Mouse (Mus musculus): ENCODE measurements around the gene Polr2b. TPM values are rescaled to one million over a fixed set of nuclear protein-coding genes. Genes with fewer than 3 reads are reported as not detected.
A peak's percentile ranks its signal among the peaks of the same experiment; 100 is the strongest.

Gene Polr2b
- polyA plus RNA-seq, 1 experiment from 2014 or later, result 115 TPM

DNA sequence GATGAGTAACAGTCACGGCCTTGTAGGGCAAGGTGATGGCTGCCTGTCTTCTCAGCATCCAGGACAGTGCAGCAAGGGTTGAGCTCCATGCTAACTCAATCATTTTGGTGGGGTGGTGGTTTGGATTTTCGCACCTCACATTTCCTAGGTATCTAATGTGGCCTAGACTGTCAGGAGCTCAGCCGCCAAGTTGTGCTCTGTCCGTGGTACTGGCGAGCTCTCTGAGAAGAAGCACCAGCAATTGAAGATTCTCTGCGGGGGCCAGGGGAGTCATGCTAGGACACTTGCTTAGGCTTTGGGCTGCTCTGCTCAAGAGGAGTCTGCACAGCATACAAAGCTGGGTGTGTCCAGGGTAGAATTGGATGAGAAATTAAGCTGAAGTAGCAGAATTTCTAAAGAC is 22.0 kb upstream of the Polr2b start:
- no peaks in the 10 kb centered on the region for H3K4me1 ChIP-seq (ENCODE audit: control insufficient read depth, insufficient read depth, low read length)
- H3K9ac ChIP-seq (ENCODE audit: low read length), result no peak overlapping the region
- 88% methylated on average over 6 of the region's 6 CpGs for WGBS
- no peak overlapping the region for H3K27ac ChIP-seq (ENCODE audit: low read depth, low read length)
- H3K36me3 ChIP-seq (ENCODE audit: control insufficient read depth, insufficient read depth, low read length), result peaks cover 7% of the 10 kb centered on the region; the same call in 1 of the 2 replicates
- H3K9me3 ChIP-seq (ENCODE audit: control insufficient read depth, low read length), result no peaks in the 10 kb centered on the region
- H3K4me3 ChIP-seq (ENCODE audit: low read depth, low read length), result no peak overlapping the region
- no peak overlapping the region for H3K4me2 ChIP-seq (ENCODE audit: low read depth)
- no peak for ATAC-seq (ENCODE audit: insufficient read depth, low FRiP score, low TSS enrichment)
- H3K27me3 ChIP-seq (ENCODE audit: control insufficient read depth, insufficient read depth, low read length), result no peaks in the 10 kb centered on the region
- no peak for DNase-seq (ENCODE audit: low spot score)

- no peak overlapping the region for H3K27ac ChIP-seq (ENCODE audit: low read depth, low read length)
- H3K27me3 ChIP-seq (ENCODE audit: control insufficient read depth, insufficient read depth, low read length), result no peaks in the 10 kb centered on the region
- no peaks in the 10 kb centered on the region for H3K4me1 ChIP-seq (ENCODE audit: control insufficient read depth, insufficient read depth, low read length)
- no peak overlapping the region for H3K4me3 ChIP-seq (ENCODE audit: low read depth, low read length)
- no peaks in the 10 kb centered on the region for H3K9me3 ChIP-seq (ENCODE audit: control insufficient read depth, low read length)
- WGBS, result 91% methylated on average over 8 of the region's 8 CpGs
- ATAC-seq (ENCODE audit: insufficient read depth, low FRiP score, low TSS enrichment), result no peak
- no peak overlapping the region for H3K4me2 ChIP-seq (ENCODE audit: low read depth)
- H3K36me3 ChIP-seq (ENCODE audit: control insufficient read depth, insufficient read depth, low read length), result peaks cover 9% of the 10 kb centered on the region; the same call in 1 of the 2 replicates
- H3K9ac ChIP-seq (ENCODE audit: low read length), result no peak overlapping the region
- DNase-seq (ENCODE audit: low spot score), result no peak
Measured at GRCm38 (mm10) chr5:77289686-77290085, 20.3 kb upstream of the Polr2b start.

GRCm38 (mm10) chr5:77290606-77291005 is 19.3 kb upstream of the Polr2b start:
- H3K27me3 ChIP-seq (ENCODE audit: control insufficient read depth, insufficient read depth, low read length), result no peaks in the 10 kb centered on the region
- H3K4me1 ChIP-seq (ENCODE audit: control insufficient read depth, insufficient read depth, low read length), result no peaks in the 10 kb centered on the region
- DNase-seq (ENCODE audit: low spot score) (no peak), ATAC-seq (ENCODE audit: insufficient read depth, low FRiP score, low TSS enrichment) (no peak)
- no peak overlapping the region for H3K27ac ChIP-seq (ENCODE audit: low read depth, low read length)
- no peak overlapping the region for H3K9ac ChIP-seq (ENCODE audit: low read length)
- no peaks in the 10 kb centered on the region for H3K9me3 ChIP-seq (ENCODE audit: control insufficient read depth, low read length)
- peaks cover 9% of the 10 kb centered on the region; the same call in 1 of the 2 replicates for H3K36me3 ChIP-seq (ENCODE audit: control insufficient read depth, insufficient read depth, low read length)
- H3K4me2 ChIP-seq (ENCODE audit: low read depth), result no peak overlapping the region
- WGBS, result 100% methylated on average over 2 of the region's 2 CpGs
- no peak overlapping the region for H3K4me3 ChIP-seq (ENCODE audit: low read depth, low read length)

DNA sequence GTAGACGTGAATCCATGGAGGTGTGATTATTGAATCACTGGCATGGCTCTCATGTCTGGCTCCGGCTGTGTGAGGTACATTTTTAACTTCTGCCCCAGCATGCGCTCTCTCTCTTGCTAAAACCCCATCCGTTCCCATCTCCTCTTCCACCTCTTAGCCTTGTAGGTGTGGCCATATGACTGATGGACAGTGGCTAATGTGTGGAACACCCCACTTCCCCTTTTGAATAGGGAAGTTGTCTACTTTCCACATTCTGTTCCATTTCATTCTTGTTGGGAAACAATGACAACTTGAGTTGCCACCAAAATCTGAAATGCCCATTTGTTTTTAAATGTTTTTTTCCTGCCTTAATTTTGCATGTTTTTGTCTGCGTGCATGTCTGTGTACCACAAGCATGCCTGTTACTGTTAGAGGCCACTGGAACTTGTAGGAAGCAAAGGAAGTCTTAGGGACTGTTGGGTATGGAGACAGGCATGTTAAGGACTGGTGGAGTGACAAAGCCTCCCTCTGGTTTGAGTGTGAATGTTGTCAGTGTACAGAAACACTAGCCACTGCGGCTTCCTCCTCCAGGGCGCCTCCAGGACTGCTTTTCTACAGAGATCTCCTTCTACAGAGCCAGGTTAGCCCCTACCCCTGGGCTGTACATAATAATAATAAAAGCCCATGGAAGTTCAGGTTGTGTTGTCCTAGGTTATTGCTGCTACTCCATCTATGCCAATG is 17.0 kb upstream of the Polr2b start:
- DNase-seq (ENCODE audit: low spot score) (no peak), ATAC-seq (ENCODE audit: insufficient read depth, low FRiP score, low TSS enrichment) (no peak)
- no peaks in the 10 kb centered on the region for H3K9me3 ChIP-seq (ENCODE audit: control insufficient read depth, low read length)
- H3K4me2 ChIP-seq (ENCODE audit: low read depth), result no peak overlapping the region
- H3K4me1 ChIP-seq (ENCODE audit: control insufficient read depth, insufficient read depth, low read length), result no peaks in the 10 kb centered on the region
- no peaks in the 10 kb centered on the region for H3K27me3 ChIP-seq (ENCODE audit: control insufficient read depth, insufficient read depth, low read length)
- WGBS, result 93% methylated on average over 7 of the region's 7 CpGs
- no peak overlapping the region for H3K9ac ChIP-seq (ENCODE audit: low read length)
- H3K4me3 ChIP-seq (ENCODE audit: low read depth, low read length), result no peak overlapping the region
- H3K27ac ChIP-seq (ENCODE audit: low read depth, low read length), result no peak overlapping the region
- H3K36me3 ChIP-seq (ENCODE audit: control insufficient read depth, insufficient read depth, low read length), result peaks cover 9% of the 10 kb centered on the region; the same call in 1 of the 2 replicates

DNA sequence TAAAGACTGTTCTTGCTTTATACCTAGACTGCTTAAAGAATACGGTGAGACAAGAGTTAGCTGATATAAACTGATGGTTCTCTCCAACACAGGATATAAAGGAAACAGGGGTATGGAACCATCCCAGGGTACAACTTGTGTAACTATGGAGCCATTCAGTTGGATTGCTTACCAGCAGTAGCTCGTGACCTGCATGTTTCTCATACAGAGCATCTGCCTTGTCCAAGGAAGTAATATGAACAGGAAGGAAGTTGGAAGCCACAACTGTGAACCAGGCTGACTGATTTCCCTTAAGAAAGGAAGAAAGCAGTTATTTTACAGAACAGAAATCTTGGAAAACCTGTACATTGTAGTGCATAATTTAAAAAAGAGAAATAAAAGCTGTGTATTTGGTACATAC is 10.5 kb upstream of the Polr2b start:
- WGBS, result 91% methylated on average over 2 of the region's 2 CpGs
- no peaks in the 10 kb centered on the region for H3K9me3 ChIP-seq (ENCODE audit: control insufficient read depth, low read length)
- H3K4me2 ChIP-seq (ENCODE audit: low read depth), result no peak overlapping the region
- no peak overlapping the region for H3K27ac ChIP-seq (ENCODE audit: low read depth, low read length)
- DNase-seq (ENCODE audit: low spot score), result no peak
- H3K4me1 ChIP-seq (ENCODE audit: control insufficient read depth, insufficient read depth, low read length), result no peaks in the 10 kb centered on the region
- no peak for ATAC-seq (ENCODE audit: insufficient read depth, low FRiP score, low TSS enrichment)
- H3K36me3 ChIP-seq (ENCODE audit: control insufficient read depth, insufficient read depth, low read length), result peaks cover 3% of the 10 kb centered on the region; the same call in 1 of the 2 replicates
- no peak overlapping the region for H3K9ac ChIP-seq (ENCODE audit: low read length)
- no peaks in the 10 kb centered on the region for H3K27me3 ChIP-seq (ENCODE audit: control insufficient read depth, insufficient read depth, low read length)
- H3K4me3 ChIP-seq (ENCODE audit: low read depth, low read length), result no peak overlapping the region

DNA sequence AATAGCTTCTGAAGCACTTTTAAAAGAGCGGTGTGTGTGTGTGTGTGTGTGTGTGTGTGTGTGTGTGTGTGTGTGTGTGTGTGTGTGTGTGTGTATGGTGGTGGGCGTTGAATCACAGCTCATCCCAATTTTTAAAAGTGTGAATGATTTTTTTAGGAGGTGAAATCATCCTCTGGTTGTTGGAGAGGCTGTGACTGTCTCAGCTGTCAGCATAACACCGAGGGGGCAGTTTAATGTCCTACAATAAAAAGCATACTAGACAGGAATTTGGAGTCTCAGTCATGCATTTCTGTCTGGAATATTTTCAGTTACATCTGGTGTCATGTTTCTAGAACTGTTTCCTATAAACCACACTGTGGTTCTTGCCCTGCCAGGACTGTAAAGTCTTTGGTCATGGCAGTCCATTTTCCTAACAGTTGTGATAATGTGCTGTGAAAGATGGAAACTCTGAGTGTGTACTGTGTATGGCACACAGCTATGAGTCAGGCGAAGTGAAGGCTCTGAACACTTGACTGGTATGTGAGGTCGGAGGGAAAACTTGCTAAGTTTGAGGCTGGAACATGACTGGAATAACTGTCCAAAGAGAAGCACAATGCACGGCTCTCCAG is 8.5 kb upstream of the Polr2b start:
- no peak overlapping the region for H3K9ac ChIP-seq (ENCODE audit: low read length)
- no peak overlapping the region for H3K27ac ChIP-seq (ENCODE audit: low read depth, low read length)
- H3K36me3 ChIP-seq (ENCODE audit: control insufficient read depth, insufficient read depth, low read length), result peaks cover 6% of the 10 kb centered on the region
- no peak overlapping the region for H3K4me2 ChIP-seq (ENCODE audit: low read depth)
- no peak overlapping the region for H3K4me3 ChIP-seq (ENCODE audit: low read depth, low read length)
- ATAC-seq (ENCODE audit: insufficient read depth, low FRiP score, low TSS enrichment) (no peak), DNase-seq (ENCODE audit: low spot score) (no peak)
- no peaks in the 10 kb centered on the region for H3K9me3 ChIP-seq (ENCODE audit: control insufficient read depth, low read length)
- H3K27me3 ChIP-seq (ENCODE audit: control insufficient read depth, insufficient read depth, low read length), result no peaks in the 10 kb centered on the region
- H3K4me1 ChIP-seq (ENCODE audit: control insufficient read depth, insufficient read depth, low read length), result no peaks in the 10 kb centered on the region
- 96% methylated on average over 6 of the region's 6 CpGs for WGBS

- DNase-seq (ENCODE audit: low spot score) (no peak), ATAC-seq (ENCODE audit: insufficient read depth, low FRiP score, low TSS enrichment) (no peak)
- H3K4me2 ChIP-seq (ENCODE audit: low read depth), result peak overlapping the region; percentile 100
- no peak overlapping the region for H3K27ac ChIP-seq (ENCODE audit: low read depth, low read length)
- 85% methylated on average over 5 of the region's 5 CpGs for WGBS
- peak overlapping the region; percentile 89; the same call in 1 of the 2 replicates for H3K4me3 ChIP-seq (ENCODE audit: low read depth, low read length)
- no peak overlapping the region; the same call in 1 of the 2 replicates for H3K9ac ChIP-seq (ENCODE audit: low read length)
- no peaks in the 10 kb centered on the region for H3K9me3 ChIP-seq (ENCODE audit: control insufficient read depth, low read length)
- peaks cover 3% of the 10 kb centered on the region for H3K36me3 ChIP-seq (ENCODE audit: control insufficient read depth, insufficient read depth, low read length)
- peaks cover 15% of the 10 kb centered on the region for H3K4me1 ChIP-seq (ENCODE audit: control insufficient read depth, insufficient read depth, low read length)
- no peaks in the 10 kb centered on the region for H3K27me3 ChIP-seq (ENCODE audit: control insufficient read depth, insufficient read depth, low read length)
Measured at GRCm38 (mm10) chr5:77307821-77308553, 2.0 kb upstream of the Polr2b start.

GRCm38 (mm10) chr5:77309051-77309906 is 668 bp upstream of the Polr2b start:
- peaks cover 15% of the 10 kb centered on the region for H3K4me1 ChIP-seq (ENCODE audit: control insufficient read depth, insufficient read depth, low read length)
- DNase-seq (ENCODE audit: low spot score) (peak; percentile 55), ATAC-seq (ENCODE audit: insufficient read depth, low FRiP score, low TSS enrichment) (peak; percentile 6; the same call in 1 of the 2 replicates)
- no peaks in the 10 kb centered on the region for H3K9me3 ChIP-seq (ENCODE audit: control insufficient read depth, low read length)
- peaks cover 6% of the 10 kb centered on the region for H3K36me3 ChIP-seq (ENCODE audit: control insufficient read depth, insufficient read depth, low read length)
- H3K4me3 ChIP-seq (ENCODE audit: low read depth, low read length), result peak overlapping the region; percentile 89
- no peaks in the 10 kb centered on the region for H3K27me3 ChIP-seq (ENCODE audit: control insufficient read depth, insufficient read depth, low read length)
- H3K9ac ChIP-seq (ENCODE audit: low read length), result peak overlapping the region; percentile 79
- under 1% methylated on average over 72 of the region's 76 CpGs for WGBS
- H3K4me2 ChIP-seq (ENCODE audit: low read depth), result peak overlapping the region; percentile 100
- H3K27ac ChIP-seq (ENCODE audit: low read depth, low read length), result peak overlapping the region; percentile 85
